Mouse (Mus musculus) G1E (cell line): ENCODE data around the gene Lce3e.

Experiments
- CTCF ChIP-seq: IDR thresholded peaks from 2 replicates; pipeline ENCODE4 v1.5.1; 2012; ENCODE audit warnings: low read depth, low read length, inconsistent platforms, mixed read lengths
- GATA1 ChIP-seq: IDR thresholded peaks from 2 replicates; pipeline ENCODE4 v1.6.1; 2012; ENCODE audit warnings: borderline replicate concordance, low read length, inconsistent platforms, mixed read lengths

GRCm38 (mm10) chr3:92926130-92926529 is 40.7 kb upstream of the Lce3e start, which contains the start of gene Lce3a:
- no peak for TF ChIP-seq CTCF
- no peak for TF ChIP-seq GATA1
